Mouse (Mus musculus): ENCODE results near the gene Ncln.

Ncln gene

DNA sequence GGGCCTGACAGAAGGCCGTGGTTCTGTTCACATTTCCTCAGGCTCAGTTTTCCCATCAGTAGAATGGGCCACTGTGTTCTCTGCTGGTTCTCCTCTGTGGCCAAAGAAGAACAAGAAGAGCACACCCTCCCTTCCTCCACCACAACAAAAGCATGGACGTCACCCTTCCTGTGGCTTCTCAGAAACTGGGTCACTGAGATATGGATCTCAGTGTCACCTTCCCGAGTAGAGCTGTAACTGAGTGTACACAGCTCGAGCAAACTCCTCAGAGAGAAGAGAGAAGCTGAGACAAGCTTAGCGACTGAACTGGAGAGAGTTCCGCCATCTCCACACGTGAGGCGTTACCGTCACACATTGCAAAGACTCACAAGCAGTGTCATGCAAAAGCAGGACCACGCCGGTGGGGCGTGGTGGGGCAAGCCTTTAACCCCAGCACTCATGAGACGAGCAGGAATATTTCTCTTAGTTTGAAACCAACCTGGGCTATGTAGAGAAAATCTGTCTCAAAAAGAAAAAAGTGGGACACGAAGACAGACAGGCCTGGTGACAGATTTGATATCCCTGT lies 14.1 kb upstream of the Ncln start:
- no peak for DNase-seq

DNA sequence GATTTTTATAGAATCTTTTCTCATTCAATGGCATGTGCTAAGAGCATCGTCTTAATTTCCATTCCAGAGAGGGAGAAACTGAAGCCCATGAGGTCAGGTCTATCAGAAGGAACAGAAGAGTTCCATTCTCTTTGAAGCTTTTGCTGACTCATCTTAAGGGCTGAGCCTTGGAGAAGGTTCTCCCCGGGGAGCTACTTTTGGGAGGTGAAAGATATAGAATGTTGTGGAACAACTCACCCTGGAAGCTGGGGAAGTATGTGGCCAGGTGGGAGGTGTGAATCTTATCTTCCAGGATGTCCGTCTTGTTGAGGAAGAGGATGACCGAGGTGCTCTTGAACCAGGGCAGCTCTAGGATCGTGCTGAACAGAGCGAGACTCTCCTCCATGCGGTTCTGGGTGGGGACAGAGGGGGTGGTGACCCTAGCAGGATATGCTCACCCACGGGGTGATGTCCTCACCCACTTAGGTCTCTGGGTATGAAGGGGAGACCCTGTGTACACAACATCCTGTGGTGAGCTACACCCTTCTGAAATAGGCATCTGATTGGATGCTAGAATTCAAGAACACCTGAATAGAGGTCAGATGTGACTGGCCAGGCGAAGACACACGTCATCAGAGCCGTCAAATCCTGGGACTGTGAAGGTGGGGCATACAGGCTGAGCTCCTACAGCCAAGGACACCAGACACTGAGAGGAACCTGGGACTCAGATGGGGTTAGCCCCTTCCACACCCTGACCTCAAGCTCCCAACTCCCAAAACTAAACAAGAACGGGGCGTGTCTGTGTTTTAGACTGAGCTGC lies 11.7 kb upstream of the Ncln start:
- no peak for DNase-seq

DNA sequence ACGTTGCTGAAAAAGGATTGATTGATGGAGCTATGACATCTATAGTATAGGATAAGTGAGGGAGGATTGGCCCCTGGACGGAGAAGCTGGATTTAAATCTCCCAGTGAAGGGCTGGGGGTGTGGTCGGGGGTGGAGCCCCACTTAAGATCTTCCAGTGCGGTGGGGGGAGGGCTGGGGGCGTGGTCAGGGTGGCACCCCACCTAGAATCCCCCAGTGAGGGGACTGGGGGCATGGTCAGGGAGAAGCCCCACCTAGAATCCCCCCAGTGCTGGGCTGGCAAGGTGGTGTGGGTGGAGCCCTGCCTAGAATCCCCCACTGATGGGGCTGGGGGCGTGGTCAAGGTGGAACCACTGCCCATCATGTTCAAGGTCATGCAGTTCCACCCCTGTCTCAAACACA lies 10.9 kb upstream of the Ncln start:
- no peak for DNase-seq

DNA sequence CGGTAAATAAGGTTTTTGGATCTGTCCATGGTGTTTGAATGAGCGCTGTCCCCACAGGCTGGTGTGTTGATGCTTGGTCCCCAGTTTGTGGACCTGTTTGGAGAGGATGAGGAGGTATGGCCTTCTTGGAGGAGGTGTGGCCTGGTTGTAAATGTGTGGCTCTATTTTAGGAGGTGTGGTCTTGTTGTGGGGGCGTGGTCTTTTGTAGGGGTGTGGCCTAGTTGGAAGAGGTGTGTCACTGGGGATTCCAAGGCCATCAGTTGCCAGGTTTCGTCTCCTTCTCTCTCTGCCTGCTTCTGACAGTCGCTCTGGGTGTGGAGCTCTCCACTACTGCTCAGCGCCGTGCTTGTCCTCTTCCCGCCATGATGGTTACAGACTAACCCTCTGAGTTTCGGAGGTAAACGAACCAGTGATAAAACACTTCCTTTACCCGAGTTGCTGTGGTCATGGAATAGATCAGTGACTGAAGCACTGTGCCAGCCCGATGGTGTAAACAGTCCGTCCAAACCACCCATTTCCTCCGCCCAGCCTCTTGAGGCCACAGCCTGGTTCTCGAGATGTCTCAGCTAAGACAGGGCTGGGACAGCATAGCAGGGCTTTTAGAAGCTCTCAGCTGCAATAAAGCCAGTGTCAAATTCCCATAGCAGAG lies 8.9 kb upstream of the Ncln start:
- DNase-seq: no peak

DNA sequence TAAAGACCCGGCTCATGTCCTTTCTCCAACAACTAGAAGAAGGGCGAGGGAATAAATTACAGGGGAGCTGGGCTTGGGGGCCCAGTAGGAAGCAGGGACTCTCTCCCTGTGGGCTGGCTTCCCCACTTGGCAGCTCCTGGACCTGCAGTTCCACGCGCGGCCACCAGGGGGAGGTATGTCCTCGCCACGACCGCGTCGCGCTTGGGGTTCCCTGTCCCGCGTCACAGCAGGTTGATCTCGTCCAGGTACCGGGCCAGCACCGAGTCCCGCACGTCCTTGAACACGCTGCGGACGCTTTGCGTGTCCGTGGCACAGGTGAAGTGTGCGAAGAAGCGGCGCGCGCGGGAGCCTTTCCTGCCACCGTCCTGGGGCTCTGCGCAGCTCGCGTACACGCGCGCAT lies 6.5 kb upstream of the Ncln start:
- DNase-seq: peak; percentile 93

DNA sequence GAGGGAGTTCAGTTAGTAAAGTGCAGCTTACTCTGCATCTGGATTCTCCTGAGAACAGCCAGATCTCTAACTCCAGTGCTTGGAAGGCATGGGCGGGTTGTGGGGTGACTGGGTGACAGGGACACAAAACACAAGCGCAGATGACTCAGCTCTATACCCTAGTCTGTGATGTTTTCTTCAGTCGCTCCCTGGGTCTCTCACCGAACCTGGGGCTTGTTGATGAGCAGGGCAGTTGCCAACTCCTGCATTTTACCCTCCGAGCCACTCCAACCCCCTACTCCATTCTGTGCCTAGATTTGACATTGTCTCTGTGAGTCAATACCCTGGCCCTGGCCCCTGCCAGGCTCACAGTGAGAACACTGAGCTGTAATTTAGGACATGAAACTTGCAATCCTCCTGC lies 5.7 kb upstream of the Ncln start:
- DNase-seq: peak; percentile 44

DNA sequence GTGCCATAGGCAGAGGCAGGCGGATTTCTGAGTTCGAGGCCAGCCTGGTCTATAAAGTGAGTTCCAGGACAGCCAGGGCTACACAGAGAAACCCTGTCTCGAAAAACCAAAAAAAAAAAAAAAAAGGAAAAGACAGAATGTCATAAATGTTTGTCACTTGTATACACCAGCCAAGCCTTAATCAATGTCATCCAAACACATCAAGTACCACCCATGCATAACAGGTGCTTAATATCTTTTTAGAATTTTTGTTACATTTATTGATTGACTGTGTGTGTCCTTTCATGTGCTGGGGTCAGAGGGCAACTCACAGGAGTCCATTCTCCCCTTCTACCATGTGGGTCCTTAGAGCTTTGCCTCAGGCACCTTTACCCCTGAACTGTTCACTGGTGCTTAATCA lies 3.8 kb upstream of the Ncln start, which contains the start of gene S1pr4:
Gene S1pr4, minus strand, starts transcription at position 101 of the 400 bp plus-strand sequence.
- no peak for DNase-seq

DNA sequence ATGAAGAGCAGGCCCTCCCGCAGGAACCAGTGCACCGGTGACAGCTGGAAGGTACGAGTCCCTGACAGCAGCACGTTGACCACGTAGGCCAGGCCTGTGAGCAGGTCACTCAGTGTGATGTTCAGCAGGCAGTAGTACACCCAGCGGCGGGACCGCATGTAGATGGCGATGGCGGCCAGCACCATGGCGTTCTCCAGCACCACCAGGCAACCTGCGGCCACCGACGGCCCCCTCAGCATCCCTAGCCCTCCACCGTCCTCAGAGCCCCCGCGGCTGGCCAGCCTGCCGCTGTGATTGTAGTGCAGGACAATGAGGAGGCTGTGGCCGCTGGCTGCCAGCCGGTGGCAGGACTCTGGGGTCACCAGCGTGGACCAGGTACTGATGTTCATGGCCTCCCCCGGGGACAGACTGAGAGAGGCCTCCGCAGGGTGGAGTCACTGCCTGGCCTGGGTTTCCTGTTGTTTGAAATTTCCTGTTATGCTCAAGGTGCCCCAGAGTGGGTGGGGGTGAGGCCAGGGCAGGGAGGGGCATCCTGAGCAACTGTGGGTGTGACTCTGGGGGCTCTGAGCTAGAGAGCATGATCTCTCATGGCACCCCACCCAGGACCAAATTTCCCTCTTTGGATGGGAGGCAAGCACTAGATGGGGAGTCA lies 3.2 kb upstream of the Ncln start:
- peak; percentile 54 for DNase-seq

DNA sequence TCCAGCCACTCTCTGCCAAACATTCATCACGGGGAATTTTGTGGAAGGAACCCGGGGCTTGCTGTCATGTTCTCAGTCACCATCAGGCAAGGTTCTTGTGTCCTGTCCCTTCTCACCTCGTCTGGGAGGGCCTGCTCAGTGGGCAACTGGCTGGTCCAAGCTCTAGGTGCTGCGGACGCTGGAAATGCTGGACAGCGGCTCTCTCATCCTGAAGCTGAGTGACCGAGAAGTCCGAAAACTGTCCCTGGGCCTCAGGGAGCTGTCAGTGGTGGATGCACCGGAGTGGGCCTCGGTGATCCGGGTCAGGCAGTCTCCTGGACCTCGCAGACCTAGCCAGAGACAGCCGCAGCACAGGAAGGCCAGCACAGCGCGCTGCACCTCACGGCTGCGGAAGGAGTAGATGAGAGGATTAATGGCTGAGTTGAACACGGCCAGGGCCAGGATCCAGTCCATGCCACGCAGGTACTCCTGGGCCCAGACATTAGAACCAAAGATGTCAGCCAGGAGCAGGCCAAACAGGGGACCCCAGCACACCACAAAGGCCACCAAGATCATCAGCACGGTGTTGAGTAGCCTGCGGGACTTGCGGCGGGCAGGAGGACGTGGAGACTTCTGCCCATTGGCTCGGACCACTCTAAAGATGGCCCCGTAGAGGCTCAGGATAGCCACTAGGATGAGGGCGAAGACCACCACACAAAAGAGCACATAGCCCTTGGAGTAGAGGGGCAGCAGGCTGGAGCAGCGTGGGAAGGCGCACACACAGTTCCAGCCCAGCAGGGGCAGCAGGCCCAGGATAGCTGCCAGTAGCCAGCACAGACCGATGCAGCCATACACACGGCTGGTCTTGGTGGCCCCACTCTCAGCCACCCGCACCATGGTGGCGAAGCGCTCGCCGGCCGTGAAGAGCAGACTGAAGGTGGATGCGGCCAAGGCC lies 2.4 kb upstream of the Ncln start:
- DNase-seq: peak; percentile 61

DNA sequence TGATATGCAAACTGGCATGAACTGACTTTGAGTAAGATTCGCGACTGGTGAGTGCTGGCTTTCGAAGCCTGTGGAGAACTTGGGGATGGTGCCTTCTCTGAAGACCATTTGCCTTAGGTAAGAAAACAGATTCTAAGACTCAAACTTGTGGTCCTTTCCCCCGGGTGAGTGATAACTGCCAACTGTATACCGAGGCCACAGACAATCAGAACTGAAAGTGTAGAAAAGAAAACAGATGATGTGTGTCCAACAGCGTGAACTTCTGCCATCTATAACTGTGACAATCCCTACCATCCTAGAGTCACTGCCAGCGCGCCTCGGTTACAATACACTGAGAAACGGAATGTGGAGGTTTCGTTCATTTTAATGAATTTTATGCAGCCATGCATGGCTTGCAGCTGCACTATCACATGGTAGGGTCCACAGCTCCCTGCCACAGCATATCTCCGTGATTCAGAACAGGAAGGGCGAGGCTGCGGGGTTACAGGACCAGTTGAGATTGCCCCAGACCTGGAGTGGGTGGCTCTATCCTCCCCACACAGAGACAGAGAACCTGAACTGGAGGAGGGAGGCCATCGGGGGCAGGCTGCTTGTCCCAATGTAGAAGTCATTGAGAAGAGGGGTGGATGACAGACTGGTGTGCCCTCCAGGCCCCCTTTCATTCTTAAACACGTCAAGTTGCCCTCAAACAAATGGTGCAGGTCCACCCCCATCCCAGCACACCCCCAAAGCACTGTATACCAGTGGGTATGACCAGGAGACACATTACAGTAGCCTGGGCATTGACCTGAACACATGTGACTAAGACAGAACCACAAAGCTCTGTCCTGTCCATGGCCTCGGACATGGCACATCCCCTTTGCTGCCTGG lies 1.4 kb upstream of the Ncln start:
- peak; percentile 71 for DNase-seq

DNA sequence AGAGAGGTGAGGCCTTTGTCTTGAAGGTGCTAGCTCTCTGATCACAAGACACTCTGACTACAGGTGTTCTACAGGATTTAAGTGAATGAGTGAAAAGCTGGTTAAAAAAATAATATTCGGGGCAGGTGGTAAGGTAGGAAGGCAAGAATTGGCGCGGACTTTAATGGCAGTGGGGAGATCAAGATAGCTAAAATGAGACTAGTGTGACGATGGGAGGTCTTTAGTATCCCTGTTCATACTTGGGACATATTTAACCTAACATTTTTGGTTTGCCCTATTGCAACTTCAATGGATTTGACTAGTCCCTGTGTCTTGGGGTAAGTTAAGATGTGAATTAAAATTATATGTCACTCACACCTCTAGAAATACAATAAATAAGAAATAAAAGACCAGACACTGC lies 777 bp upstream of the Ncln start:
- DNase-seq: peak; percentile 68

DNA sequence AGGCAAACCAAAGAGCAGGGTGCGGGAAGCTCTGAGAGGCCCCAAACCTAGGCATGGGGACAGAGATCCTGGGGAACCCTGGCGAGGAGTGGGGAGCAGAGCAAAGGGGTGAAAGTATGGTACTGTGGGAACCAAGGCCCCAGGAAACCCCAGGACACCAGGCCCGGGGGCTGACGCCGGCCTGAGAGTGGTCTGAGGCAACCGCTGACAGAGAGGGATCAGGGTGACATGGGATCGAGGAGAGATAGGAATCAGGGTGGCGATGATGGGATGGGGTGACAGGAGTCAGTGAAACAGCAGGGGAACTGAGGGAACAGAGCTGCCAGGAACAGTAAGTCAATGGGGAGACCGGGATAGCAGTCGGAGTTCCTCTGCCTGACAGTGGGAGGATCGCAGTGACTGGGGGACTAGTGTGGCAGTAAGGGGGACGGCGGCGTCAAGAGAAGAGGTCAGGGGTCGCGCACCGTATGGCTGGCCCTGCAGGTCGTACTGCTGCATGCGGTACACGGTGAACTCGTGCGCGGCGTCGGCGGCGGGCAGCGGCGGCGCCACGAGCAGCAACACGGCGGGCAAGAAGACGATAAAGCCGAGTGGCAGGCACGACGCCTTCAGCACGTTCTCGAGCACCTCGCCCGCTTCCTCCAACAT lies 452 bp downstream of the Ncln start:
- DNase-seq: peak; percentile 76

DNA sequence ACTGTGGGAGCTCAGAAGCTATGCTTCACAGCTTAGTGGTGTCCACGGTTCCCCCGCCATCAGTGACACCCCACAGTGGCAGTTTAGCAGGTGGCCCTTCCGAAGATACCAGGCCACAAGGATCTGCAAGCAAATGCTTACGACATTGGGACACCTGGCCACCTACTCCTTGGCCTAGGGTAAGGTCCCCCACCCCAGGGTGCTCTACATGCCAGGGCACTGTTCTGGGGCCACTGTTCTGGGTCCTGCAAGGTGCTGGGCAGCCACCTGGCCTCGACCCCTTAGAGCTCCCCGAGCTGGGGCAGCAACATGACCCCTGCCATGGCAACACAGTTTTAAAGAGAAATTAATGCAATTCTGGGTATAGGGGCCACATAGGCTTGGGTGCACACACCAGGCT lies 1.0 kb downstream of the Ncln start:
- no peak for DNase-seq

DNA sequence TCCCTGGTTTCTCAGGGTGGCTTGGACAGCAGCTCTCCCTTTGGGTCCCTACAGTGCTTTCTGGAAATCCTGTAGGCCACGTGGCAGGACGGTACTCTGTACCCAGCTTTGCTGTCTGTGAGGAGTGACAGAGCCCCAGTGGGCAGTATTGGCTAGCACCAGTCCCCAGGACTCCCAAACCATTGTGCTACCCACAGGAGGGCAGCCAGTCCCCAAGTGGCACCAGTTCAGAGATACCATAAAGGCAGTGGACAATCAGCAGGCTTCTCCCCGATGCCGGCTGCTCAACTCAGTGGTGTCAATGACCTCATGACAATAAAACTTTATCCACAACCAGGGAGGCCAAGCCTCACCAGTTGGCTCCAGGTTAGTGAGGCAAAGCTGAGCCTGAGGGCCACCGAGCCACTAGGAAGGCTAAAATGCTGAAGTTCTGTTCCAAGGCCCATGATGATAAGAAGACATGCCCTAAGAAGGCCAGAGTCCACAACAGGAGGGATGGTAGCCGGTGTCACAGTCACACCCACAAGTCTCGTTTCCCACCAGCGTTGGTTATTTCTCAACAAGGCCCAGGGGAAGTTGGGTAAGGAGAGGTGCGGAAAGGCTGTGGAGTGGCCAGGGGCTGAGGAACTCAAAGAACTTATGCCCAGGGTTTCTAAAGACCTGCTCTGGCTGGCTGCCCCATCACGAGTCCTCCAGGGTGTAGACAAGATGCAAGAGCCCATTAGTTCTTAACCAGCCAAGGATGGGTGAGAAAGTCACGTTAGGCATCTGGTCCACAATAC lies 1.7 kb downstream of the Ncln start:
- peak; percentile 57 for DNase-seq

DNA sequence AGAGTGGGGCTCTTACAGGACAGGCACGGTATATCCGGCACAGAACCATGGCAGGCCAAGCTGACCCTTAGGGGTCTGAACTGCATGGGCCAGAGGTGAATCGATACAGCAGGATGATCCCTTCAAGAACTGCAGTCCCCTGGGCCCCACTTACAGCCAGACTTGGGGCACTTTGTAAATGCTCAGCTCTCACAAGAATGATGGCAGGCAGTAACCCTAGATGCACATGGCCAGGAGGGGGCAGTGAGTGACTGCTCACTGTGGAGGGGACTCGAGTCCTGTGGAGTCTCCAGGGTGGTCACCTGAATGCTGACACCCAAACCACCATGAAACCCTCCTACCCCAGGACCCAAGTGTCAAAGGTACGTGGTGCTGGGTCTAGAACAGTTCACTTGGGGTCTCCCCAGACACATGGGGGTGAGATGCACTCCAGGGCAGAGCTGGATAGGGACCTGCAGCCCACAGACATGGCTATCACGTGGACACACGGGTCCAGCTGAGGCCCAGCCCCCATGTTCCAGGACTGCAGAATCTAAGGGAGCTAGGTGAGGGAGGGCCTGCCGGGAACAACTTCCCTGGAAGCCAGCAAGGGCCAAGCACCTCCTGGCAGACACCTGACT lies 2.5 kb downstream of the Ncln start:
- DNase-seq: peak; percentile 49

DNA sequence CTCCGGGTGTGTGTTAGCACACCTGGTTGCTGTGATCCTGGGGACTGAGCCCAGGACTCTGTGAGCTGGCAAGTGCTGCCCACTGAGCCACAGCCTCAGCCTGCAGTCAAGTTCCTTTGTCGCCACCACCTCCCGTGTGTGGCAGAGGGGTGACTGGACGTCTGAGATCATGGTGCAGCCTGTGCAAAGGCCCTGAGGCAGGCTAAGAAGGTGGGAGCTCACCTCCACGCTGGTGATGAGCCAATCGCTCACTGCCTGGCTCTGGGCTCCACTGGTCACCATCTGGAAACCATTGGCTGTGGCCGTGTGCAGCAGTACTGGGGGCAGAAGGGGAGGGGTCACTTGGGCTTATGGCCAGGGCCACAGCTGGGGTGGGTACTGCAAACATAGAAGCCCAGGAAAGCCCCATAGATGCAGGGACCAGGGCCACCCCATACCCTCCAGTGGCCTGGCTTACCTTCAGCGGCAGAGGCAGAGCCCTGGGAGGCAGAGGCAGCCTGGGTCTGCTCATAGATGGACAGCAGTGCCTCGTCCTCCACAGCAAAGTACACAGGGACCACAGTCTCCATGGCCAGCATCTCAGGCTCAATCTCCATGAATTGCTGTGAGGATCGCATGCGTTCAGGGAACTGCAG lies 3.5 kb downstream of the Ncln start:
- peak; percentile 36 for DNase-seq

DNA sequence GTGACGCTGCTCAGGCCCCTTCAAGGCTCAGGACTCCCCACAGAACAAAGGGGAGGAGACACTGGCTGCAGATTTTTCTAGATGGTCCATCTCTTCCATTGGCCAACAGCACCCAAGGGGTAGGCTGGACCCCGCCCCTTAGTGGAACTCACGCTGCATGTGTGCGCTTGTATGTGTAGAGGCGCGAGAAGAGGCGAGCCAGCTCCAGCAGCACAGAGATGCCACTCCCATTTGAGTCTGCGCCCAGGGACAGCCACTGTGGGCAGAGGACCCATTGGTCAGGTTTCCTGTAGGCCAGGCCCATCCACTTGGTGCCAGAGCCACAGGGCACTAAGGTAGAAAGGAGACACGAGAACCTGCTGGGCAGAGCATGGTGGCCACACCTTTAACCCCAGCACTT lies 5.2 kb downstream of the Ncln start:
- no peak for DNase-seq

DNA sequence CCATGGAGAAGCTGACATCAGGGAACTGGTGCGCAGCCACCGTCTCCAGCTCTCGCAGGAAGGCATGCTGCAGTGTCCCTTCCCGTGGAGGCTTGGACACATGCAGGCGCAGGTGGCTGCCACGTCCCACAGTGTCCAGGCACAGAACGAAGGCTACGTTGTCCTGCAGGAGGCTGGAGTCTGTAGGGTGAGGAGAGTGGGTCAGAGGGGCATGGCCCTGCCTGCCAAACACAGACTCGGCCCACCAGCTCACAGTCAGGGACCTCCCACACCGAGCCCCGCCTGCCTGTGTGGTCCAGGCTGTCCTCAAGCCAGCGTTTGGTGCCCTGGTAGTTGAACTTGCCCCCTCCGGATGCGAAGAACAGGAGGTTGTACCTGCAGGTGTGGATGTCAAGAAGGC lies 6.3 kb downstream of the Ncln start:
- no peak for DNase-seq

DNA sequence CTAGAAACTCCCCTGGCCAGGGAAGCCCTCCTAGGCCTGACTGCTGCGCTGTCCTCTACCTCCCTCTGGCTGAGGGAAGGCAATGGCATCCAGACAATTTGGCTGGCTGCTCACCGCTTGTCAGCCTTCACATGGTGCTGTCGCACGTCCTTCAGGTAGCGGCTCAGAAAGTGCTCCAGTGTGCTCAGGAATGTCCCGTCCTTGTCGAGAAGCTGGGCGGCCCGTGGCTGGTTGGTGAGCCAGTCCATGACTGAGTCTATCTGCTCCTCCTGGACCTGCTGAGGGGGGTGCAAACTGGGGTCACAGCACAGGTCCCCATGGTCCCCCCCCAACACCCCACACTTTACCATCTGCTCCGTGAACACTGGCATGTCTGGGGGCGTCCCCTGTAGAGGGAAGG lies 8.1 kb downstream of the Ncln start:
- no peak for DNase-seq
